Mouse (Mus musculus) forebrain, embryonic 10.5 days (tissue): ENCODE data around the gene Snx29. TPM values are rescaled to one million over a fixed set of nuclear protein-coding genes. Genes with fewer than 3 reads are reported as not detected.

ENCODE experiments used
- DNase-seq: peaks from one replicate; pipeline ENCODE4 v3.0.0-alpha.2; 2017; ENCODE audit warnings: low spot score; ENCODE audit errors: extremely low spot score
- H3K27ac ChIP-seq: fragments of 300-500 bp; sonication (generic); 2 replicates; pipeline ENCODE4 v1.5.1; 2016; ENCODE audit warnings: mild to moderate bottlenecking
- H3K27me3 ChIP-seq: fragments of 300-500 bp; sonication (generic); 2 replicates; pipeline ENCODE4 v1.6.1; 2016; ENCODE audit warnings: mild to moderate bottlenecking; ENCODE audit not compliant: poor library complexity, severe bottlenecking
- H3K36me3 ChIP-seq: fragments of 300-500 bp; sonication (generic); replicated peaks from 2 replicates; pipeline ENCODE4 v1.6.1; 2016; ENCODE audit warnings: mild to moderate bottlenecking, moderate library complexity
- H3K4me1 ChIP-seq: fragments of 300-500 bp; sonication (generic); 2 replicates; pipeline ENCODE4 v1.6.1; 2016
- H3K4me3 ChIP-seq: fragments of 300-500 bp; sonication (generic); 2 replicates; pipeline ENCODE4 v1.5.1; 2016; ENCODE audit warnings: mild to moderate bottlenecking, moderate library complexity
- H3K9me3 ChIP-seq: fragments of 300-500 bp; sonication (generic); 2 replicates; pipeline ENCODE4 v1.6.1; 2016; ENCODE audit warnings: mild to moderate bottlenecking, moderate library complexity
- WGBS: fragments of 180-500 bp; shearing (Covaris S2); methylation state at CpG from one replicate; pipeline ENCODE4 v1.1.7; 2016; 5-methylcytosine and 5-hydroxymethylcytosine counted together
- polyA plus RNA-seq: library from polyadenylated mRNA; unstranded; fragments of >200 nt; fragmentation: Nextera tagmentation; extraction: Ambion mirVana; gene quantifications from 2 replicates; pipeline ENCODE4 v1.2.1, GENCODE M21; 2016

Snx29 gene
- polyA plus RNA-seq, 1 experiment from 2014 or later: 9.8 TPM

DNA sequence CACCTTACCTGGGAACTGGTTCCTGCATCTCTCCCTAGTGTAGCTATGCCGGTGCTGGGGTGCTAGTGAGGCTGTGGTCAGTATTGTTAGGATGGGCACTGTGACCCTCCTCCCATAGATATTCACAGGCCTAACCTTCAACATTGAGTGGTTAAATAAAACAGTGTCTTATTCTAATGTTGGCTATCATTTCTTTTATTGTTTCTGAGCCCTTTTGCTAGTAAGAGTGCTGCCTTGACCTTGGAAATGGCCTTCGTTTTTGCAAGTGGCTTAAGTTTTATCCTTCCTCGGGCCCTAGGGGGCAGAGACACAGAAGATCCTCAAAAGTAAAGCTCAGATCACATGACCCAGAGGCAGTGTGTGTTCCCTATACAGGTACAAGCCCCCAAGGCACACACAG is 374.1 kb downstream of the Snx29 start:
- H3K27me3 ChIP-seq: no peaks in the 10 kb centered on the region
- 73% methylated on average over 3 of the region's 3 CpGs for WGBS
- H3K36me3 ChIP-seq: no peaks in the 10 kb centered on the region
- H3K9me3 ChIP-seq: no peaks in the 10 kb centered on the region
- H3K4me3 ChIP-seq: no peak overlapping the region
- DNase-seq: no peak
- H3K27ac ChIP-seq: no peak overlapping the region
- H3K4me1 ChIP-seq: peaks cover 12% of the 10 kb centered on the region

DNA sequence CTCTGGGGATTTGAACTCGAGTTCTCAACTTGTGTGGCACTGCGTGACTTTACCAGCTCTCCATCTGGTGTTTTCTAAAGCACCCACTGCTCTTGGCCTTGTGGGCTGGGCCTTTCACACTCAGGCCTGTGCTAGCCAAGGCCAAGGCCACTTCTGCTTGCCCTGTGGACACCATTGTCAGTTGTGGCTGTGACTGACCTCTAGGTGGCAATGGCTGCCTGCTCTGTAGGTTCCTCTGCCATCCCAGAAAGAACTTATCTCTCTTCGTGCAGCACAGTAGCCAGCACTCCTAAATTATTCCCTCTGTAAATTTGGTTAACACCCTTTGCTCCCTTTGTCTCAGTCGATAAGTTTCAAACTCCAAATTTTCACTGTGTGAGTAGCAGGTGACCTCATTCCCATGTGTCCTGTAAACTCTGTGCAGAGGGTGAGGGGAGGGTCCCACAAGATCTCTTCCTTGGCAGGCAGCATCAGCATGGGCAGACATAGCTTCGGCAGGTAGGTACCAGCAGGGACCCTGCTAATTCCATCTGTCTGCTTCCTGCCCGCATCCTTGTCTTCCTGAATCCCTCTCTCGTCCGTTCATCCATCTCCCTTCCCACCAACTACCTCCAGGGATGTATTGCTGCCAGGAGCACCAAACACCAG is 375.1 kb downstream of the Snx29 start:
- Histone ChIP-seq H3K9me3 (no peaks in the 10 kb centered on the region), H3K4me1 (peaks cover 1% of the 10 kb centered on the region), H3K27ac (no peak overlapping the region), H3K36me3 (no peaks in the 10 kb centered on the region), H3K27me3 (no peaks in the 10 kb centered on the region), H3K4me3 (no peak overlapping the region)
- WGBS: 71% methylated on average over 8 of the region's 8 CpGs
- peak; percentile 17 for DNase-seq

DNA sequence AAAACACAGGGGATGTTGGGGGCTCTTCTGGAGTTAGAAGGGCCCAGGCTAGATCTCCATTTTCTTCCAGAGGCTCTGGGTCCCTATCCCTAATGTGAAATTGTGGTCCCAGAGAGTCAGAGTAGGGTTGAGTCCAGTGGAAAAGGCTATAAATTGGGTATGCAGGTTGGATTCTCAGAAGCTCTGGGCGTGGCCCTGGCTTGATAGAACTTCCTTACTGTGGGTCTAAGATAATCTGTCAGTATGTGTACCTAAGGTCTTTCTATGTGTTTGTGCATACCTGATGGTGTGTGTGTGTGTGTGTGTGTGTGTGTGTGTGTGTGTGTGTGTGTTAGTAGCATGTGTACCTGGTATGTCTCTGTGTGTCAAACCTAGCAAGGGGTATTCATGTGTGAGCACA is 378.9 kb downstream of the Snx29 start:
- no peak overlapping the region for H3K4me3 ChIP-seq
- H3K36me3 ChIP-seq: no peaks in the 10 kb centered on the region
- WGBS: 90% methylated on average over 1 of the region's 1 CpGs
- DNase-seq: no peak
- H3K27ac ChIP-seq: no peak overlapping the region
- H3K9me3 ChIP-seq: no peaks in the 10 kb centered on the region
- H3K4me1 ChIP-seq: no peaks in the 10 kb centered on the region
- no peaks in the 10 kb centered on the region for H3K27me3 ChIP-seq

DNA sequence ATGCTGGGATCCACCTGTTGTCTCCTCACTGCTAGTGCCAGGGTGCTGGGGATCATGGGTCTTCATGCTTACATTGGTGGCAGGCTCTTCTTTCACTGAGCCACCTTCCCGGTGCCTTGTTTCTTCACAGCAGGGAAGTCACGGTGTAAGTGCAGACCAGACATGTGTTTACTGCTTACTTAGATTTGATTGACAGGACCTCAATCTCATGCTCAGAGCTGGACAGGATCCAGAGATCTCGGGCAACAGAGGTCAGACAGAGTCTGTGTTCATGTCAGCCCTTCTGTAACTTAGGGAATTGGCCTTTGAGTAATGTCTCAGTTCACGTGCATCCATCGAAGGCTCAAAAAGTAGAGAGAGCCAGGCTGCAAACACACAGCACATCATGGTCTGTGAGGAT is 381.4 kb downstream of the Snx29 start:
- H3K36me3 ChIP-seq: no peaks in the 10 kb centered on the region
- H3K27ac ChIP-seq: no peak overlapping the region
- no peak for DNase-seq
- H3K4me1 ChIP-seq: no peaks in the 10 kb centered on the region
- H3K9me3 ChIP-seq: no peaks in the 10 kb centered on the region
- H3K27me3 ChIP-seq: no peaks in the 10 kb centered on the region
- H3K4me3 ChIP-seq: no peak overlapping the region
- WGBS: 87% methylated on average over 5 of the region's 5 CpGs

DNA sequence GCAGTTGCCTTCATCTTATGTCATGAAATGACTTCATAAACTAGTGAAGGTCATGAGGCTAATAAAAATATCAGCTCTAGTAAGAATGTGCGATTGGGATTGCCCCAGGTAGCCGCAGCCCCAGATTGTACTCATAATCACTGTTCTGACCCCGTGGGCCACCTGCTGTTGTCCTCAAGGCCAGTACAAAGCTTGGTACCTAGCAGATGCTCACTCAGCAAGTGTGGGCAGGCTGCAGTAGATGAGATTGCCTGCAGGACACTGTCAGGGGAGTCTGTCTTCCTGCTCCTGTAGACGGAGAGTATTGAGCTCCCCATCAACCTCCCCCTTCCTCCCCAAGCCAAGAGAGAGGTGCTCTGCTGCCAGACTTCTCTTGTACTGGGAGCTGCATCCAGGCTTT is 382.7 kb downstream of the Snx29 start:
- no peak for DNase-seq
- no peaks in the 10 kb centered on the region for H3K27me3 ChIP-seq
- 84% methylated on average over 4 of the region's 4 CpGs for WGBS

DNA sequence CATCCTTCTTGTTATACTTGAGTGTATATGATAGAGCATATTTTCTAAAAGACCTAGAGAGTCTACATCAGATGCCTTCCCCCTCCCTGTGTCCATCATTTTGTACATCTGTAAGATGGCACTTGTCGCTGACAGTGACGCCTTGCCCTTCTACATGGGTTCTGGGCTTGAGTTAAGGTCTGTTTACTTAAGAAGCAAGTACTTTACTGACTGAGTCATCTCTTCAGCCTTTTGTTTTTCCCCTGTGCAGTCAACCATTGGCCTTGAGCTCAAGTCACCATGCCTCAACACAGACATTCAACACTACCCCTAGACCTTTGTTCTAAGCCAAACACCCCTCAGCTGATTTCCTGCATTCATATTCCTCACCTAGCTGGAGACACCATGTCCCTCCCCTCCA is 385.4 kb downstream of the Snx29 start:
- DNase-seq: no peak
- Histone ChIP-seq H3K27me3 (no peaks in the 10 kb centered on the region), H3K36me3 (no peaks in the 10 kb centered on the region), H3K9me3 (no peaks in the 10 kb centered on the region), H3K27ac (no peak overlapping the region), H3K4me3 (no peak overlapping the region), H3K4me1 (0 out of 2 replicates have a peak, but pooled peaks cover 3% of the 10 kb centered on the region)
- 93% methylated on average over 2 of the region's 2 CpGs for WGBS

More for the DNA sequence above, 382.7 kb downstream of the Snx29 start:
- Histone ChIP-seq H3K9me3 (no peaks in the 10 kb centered on the region), H3K4me1 (no peaks in the 10 kb centered on the region), H3K4me3 (no peak overlapping the region), H3K36me3 (no peaks in the 10 kb centered on the region), H3K27ac (no peak overlapping the region)

DNA sequence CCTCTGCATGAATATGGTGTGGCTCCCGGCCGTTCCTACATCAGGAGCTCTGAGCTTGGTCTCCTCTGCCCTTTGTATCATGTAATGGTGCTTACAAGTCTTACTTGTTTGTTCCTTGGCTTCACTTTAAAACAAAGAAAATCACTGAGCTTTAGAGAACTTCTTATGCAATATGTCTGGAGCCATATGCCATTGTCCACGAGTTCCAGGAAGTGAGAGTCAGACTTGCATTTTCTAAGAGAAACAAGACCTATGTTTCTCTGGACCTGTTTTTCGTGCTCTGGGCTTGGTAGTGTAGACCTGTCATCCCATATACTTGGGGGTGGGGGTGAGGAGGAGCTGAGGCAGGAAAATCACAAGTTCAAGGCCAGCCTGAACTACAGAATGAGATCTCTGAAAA is 386.7 kb downstream of the Snx29 start:
- Histone ChIP-seq H3K9me3 (no peaks in the 10 kb centered on the region), H3K27ac (no peak overlapping the region), H3K4me1 (0 out of 2 replicates have a peak, but pooled peaks cover 6% of the 10 kb centered on the region), H3K27me3 (no peaks in the 10 kb centered on the region), H3K36me3 (no peaks in the 10 kb centered on the region), H3K4me3 (no peak overlapping the region)
- DNase-seq: no peak
- 80% methylated on average over 4 of the region's 4 CpGs for WGBS

DNA sequence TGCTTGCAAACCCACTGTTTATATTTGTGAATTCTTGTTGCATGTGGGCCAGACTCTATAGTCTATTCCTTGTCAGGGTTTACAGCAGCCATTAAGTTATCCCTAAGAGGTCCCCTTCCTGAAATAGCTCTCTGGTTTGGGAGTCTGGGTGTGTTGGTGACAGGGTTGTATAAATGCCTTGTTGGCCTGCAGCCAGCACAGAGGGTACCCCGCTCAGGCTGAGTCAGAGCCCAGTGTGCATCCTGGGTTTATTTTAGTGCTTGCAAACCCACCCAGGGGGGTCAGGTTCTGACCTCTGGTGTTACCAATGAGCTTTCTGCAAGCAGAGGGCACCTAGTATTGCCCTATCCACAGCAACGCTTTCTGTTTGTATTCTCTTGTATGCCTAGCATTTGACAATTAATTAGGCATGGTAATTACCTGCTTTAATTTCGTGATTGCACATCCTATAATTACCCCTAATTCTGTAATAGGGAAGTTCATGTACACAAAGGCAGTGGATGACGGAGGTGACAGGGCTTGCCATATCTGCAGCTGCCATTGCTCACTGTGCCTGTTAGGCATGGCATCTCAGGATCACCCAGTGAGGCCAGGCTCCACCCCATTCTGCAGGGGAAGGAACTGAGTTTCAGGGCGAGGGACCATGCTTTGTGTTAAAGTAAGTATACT is 387.4 kb downstream of the Snx29 start:
- 71% methylated on average over 5 of the region's 5 CpGs for WGBS
- Histone ChIP-seq H3K36me3 (no peaks in the 10 kb centered on the region), H3K27ac (no peak overlapping the region), H3K9me3 (no peaks in the 10 kb centered on the region), H3K27me3 (no peaks in the 10 kb centered on the region), H3K4me3 (no peak overlapping the region), H3K4me1 (0 out of 2 replicates have a peak, but pooled peaks cover 6% of the 10 kb centered on the region)
- DNase-seq: no peak

DNA sequence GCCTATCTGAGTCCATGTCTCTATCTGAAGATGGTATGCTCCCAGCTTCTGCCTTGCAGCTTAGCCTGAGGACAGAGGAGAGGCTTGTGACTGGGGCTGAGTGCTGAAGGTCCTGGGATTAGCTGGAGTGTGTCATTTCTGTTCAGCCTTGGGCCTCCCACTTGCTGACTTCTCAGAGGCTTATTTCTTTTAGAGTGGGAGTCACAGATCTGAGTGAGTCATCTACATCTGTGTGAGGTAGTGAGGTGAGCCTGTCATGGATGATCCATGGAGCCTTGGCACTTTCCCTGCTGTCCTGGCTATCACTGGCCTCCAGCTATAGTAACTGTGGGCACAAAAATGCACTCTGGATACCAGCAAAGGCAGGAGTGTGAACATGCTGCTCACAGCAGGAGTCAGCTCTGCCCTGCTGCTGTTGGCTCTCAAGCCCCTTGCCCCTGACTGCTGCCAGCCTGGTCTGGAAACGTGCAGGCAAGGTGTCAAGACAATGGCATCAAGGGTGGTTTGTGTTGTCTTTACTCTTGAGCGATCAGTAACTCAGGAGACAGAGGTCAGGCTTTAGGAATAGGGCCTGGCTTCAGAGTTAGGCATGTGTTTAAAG is 390.7 kb downstream of the Snx29 start:
- Histone ChIP-seq H3K9me3 (no peaks in the 10 kb centered on the region), H3K27ac (no peak overlapping the region), H3K4me1 (0 out of 2 replicates have a peak, but pooled peaks cover 6% of the 10 kb centered on the region), H3K4me3 (no peak overlapping the region), H3K36me3 (no peaks in the 10 kb centered on the region), H3K27me3 (no peaks in the 10 kb centered on the region)
- 40% methylated on average over 2 of the region's 2 CpGs for WGBS
- no peak for DNase-seq

DNA sequence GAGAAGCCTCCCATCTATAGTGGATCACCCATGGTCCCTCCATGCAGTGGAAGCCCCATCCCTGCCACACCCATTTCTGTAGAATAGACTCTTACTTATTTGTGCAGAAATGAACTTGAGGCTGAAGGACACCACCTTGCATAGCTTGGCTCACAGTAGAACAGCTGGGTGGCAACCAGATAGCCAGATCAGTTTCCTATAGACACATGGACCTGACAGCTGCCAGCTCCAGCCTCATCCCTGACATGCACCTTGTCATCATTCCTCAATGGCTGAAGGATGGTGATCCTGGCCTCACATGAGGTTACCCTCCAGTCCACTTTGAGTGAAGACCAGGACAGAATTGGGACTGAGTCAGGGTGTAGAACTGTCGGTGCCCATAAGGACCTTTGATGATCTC is 394.2 kb downstream of the Snx29 start:
- WGBS: 90% methylated on average over 1 of the region's 1 CpGs
- Histone ChIP-seq H3K4me1 (0 out of 2 replicates have a peak, but pooled peaks cover 6% of the 10 kb centered on the region), H3K36me3 (no peaks in the 10 kb centered on the region), H3K4me3 (no peak overlapping the region), H3K9me3 (no peaks in the 10 kb centered on the region), H3K27ac (no peak overlapping the region), H3K27me3 (no peaks in the 10 kb centered on the region)
- DNase-seq: no peak

DNA sequence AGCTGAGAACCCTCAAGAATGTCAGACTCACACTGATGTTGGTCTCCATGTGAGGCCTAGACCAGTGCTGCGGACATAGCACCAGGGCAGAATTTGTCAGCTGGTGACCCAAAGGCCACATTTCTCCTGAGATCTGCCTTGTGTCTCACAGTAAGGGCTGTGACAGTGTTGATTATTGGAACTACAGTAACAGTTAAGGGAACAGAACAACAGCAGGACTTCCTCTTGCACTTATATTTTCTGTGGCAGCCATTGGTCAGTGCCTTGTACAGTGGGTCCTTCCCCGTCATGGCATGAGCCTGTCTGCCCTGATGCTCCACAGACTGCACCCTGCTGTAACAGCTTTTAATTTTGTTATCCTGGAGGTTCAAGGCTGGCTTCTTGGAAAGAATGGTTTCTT is 403.2 kb downstream of the Snx29 start:
- H3K4me1 ChIP-seq: no peaks in the 10 kb centered on the region
- no peaks in the 10 kb centered on the region for H3K9me3 ChIP-seq
- no peak overlapping the region for H3K27ac ChIP-seq
- no peaks in the 10 kb centered on the region for H3K27me3 ChIP-seq
- WGBS: 89% methylated on average over 2 of the region's 2 CpGs
- H3K4me3 ChIP-seq: no peak overlapping the region
- H3K36me3 ChIP-seq: no peaks in the 10 kb centered on the region
- DNase-seq: no peak

DNA sequence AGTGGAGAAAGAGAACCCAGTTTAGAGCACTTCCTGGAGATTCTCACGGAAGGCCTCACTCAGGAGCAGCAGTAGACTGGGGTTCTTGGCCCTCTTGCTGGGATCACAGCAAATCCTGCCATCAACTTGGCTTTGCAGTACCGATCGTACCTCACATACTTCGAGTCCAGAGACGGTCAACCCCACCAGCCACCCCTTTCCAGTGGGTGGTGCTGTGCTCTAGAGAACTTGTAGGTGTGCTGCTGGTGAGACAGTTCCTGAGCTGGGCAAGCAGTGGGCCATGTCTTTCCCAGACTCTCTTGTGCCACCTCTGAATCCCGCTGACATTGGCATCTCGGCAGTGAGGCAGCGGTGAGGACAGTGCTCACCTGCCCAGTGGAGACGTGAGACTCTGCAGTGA is 404.6 kb downstream of the Snx29 start:
- H3K27me3 ChIP-seq: no peaks in the 10 kb centered on the region
- H3K4me3 ChIP-seq: no peak overlapping the region
- 89% methylated on average over 9 of the region's 9 CpGs for WGBS
- no peak overlapping the region for H3K27ac ChIP-seq
- no peaks in the 10 kb centered on the region for H3K9me3 ChIP-seq
- H3K4me1 ChIP-seq: no peaks in the 10 kb centered on the region
- no peak for DNase-seq
- no peaks in the 10 kb centered on the region for H3K36me3 ChIP-seq

DNA sequence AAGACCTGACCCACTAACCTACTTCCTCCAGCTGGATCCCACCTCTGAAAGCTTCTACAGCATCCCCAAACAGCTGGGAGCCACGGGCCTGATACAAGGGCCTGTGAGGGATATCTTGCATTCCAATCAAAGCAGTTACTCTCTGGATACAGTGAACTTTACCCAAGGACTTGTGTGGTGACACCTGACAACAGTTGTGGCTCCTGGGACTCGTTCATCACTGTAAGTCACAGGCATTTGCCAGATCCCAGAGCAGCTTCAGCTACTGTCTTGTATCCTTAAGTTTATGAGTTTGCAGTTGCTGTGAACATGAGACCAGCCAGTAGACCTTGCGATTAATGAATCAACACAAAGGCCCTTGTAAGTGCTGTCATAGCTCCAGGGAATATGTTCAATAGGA is 405.4 kb downstream of the Snx29 start:
- H3K9me3 ChIP-seq: no peaks in the 10 kb centered on the region
- no peak for DNase-seq
- H3K27me3 ChIP-seq: no peaks in the 10 kb centered on the region
- H3K27ac ChIP-seq: no peak overlapping the region
- no peaks in the 10 kb centered on the region for H3K4me1 ChIP-seq
- 85% methylated on average over 3 of the region's 3 CpGs for WGBS
- no peak overlapping the region for H3K4me3 ChIP-seq
- no peaks in the 10 kb centered on the region for H3K36me3 ChIP-seq
